Mouse (Mus musculus) kidney, postnatal 10 days (tissue): Measurements from ENCODE around the gene Ifng.
"Not testable (repeated sequence)": the region's sequence is repeated elsewhere in the genome, so short reads cannot be mapped to it uniquely, and the experiment has no call there.

Experiments
- DNase-seq: peaks from one replicate; pipeline ENCODE4 v3.0.0; 2021; ENCODE audit warnings: mixed read lengths

Gene Ifng

GRCm38 (mm10) chr10:118440742-118441240 is at the start of gene Ifng:
Gene Ifng (plus strand): TSS chr10:118441046.
- DNase-seq = no peak

DNA sequence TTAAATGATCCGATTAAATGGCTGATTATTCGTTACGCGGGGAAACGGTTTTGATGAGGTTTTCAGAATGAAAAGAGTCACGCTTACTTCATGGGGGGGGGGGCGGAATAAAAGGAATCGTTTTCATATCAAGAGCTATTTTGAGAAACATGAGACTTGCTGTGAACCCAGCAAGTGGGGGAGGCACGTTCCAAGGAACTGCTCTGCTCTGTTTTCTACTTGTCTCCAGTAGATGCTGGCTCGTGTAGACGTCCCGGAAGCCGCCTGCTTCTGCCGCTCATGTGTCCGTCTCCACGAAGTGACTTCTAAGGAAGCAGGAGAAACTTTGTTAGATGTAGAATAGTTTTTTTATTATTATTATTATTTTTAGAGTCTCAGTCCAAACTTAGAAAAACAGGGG is 40.9 kb upstream of the Ifng start:
- no peak for DNase-seq

GRCm38 (mm10) chr10:118406463-118407221 is 34.2 kb upstream of the Ifng start:
- DNase-seq = no peak

DNA sequence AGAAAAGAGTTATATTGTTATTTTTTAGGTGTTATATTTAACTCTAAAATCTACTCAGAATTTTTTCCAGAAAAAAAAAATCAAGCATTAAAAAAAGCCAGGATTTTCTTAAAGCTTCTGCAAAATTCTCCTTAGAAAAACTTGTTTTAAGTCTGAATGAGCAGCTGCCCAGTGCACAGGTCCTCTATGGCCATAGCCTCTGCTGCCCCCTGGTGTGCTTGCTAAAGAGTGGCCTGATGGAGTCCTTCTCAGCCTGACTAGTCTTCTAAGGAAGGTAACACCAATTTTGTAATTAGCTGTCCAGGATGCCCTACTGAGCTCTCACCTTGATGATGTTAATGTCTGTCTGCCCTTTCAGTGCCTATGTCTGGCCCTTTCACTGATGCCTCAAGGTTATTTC is 29.5 kb upstream of the Ifng start:
- peak; percentile 15 for DNase-seq

DNA sequence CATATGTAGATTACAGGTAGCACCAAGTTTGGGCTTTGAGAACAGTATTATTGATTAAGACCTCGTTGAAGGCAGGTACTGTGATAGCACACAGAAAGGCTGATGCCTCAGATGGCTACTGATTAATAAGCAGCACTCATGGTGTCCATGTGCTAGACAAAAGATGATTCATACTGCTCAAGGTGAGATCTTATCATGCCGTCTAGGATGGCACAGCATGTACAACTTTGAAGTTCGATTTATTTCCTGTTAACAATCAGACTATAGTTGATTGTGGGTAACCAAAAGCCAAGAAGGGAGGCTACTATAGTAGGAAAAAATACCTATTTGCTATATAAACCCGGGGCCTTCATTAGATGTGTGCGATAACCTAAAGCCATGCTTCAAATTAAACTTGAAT is 28.1 kb upstream of the Ifng start:
- no peak for DNase-seq

DNA sequence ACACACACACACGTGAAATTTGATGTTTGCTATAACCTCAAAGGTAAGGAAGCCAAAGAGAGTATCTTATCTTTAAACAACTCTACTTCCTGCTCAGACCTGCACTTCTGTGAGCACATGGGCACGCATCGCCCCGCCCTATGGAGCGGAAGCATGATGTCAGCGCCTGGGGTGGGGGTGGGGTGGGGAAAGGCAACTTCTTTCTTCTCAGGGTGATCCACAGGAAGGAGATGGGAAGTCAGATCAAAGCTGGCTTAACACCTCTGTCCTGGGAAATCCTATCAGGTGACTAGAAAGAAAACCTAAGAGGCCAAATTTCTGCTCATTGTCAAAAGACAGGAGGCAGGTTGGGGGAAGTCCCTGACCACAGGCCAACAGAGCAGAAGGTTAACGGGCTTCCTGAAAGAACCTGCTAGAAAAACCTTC is 21.8 kb upstream of the Ifng start:
- DNase-seq = no peak

GRCm38 (mm10) chr10:118420896-118421295 is 19.9 kb upstream of the Ifng start:
- DNase-seq = no peak

DNA sequence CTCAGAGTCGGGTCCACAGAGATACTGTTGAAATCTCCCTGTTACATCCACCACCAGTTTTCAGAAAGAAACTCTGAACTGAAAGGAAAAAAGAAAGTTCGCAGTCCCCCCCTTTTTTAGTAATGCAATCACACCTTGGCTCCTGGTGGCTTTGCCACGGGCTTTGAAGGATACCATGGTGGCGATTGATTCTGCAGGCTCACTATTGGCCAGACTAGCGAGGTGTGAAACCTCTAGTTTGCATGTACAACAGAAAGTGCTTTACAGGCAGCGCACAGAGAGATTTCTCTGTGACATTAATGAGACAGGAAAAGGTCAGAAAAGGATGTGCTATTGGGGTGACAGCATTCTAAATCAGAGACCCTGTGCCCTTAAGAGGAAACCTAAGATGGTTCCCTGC is 5.3 kb upstream of the Ifng start:
- DNase-seq = no peak

- DNase-seq = peak; percentile 38
Observed at GRCm38 (mm10) chr10:118441898-118442297, 1.1 kb downstream of the Ifng start.

DNA sequence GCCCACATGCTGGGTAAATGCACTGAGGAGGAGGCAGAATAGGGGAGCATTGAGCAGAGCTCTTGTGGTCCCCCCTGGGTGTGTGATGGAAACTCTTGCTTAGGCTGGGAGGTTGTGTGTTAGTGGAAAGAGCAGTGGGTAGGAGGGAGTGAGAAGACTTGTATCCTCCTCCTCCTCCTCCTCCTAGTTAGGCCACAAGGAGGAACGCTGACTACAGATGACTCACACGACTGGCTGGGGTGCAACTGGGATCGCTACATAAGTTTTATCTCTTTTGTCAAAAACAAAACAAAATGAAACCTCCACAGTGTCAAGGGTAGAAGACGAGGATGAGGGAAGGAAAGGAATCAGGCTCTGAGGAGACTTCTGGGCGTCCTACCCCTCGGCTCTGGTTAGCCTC is 2.2 kb downstream of the Ifng start:
- DNase-seq = no peak

DNA sequence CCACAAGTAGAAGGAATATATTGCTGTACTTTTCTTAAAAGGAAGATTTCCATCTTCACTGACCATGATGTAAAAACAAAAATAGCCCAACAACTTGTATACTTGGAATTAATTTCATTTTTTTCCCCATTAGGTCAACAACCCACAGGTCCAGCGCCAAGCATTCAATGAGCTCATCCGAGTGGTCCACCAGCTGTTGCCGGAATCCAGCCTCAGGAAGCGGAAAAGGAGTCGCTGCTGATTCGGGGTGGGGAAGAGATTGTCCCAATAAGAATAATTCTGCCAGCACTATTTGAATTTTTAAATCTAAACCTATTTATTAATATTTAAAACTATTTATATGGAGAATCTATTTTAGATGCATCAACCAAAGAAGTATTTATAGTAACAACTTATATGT is 4.2 kb downstream of the Ifng start:
- no peak for DNase-seq

GRCm38 (mm10) chr10:118445502-118445901 is 4.7 kb downstream of the Ifng start:
- DNase-seq = no peak

- DNase-seq = no peak
Observed at GRCm38 (mm10) chr10:118445978-118446377, 5.1 kb downstream of the Ifng start.

- no peak for DNase-seq
Observed at GRCm38 (mm10) chr10:118451747-118452146, 10.9 kb downstream of the Ifng start.

DNA sequence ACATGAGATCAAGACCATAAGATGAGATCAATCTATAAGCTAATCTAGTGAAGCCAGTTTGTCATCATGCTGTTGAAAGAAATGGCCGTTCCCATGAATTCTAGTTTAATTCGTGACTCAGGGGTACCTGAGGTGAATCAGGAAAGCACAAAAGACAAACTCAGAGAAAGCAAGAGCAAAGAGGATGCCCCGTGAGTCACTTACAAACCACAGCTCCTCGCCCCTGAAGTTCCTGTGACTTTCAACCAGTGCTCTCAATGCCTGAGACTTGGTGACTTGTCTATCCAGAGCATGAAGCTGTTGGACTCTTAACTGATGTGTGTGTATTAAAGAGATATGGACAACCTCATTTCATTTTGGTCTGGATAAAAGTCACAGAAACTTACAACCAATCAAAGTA is 17.9 kb downstream of the Ifng start:
- DNase-seq = no peak

- no peak for DNase-seq
Observed at GRCm38 (mm10) chr10:118461126-118461767, 20.4 kb downstream of the Ifng start.

- DNase-seq = peak; percentile 76
Observed at GRCm38 (mm10) chr10:118466481-118466880, 25.6 kb downstream of the Ifng start.

DNA sequence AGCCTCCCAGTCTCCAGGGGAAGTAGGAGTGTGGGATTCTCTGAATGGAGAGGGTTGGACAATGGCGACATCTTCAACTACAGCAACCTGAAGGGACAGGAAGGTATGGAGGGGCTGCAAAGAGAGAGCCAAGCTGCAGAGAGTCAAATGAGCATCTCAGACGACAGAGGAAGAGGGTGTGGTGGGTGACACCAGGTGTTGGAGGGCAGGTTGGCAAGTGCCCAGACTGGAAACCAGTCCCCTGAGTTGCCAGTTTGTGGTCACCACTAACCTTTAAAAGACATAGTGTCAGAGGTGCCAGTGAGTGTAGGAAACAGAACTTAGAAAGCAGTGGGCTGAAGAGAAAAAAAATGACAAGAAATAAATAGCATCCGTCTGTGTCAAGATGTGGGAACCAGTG is 28.2 kb downstream of the Ifng start:
- no peak for DNase-seq

DNA sequence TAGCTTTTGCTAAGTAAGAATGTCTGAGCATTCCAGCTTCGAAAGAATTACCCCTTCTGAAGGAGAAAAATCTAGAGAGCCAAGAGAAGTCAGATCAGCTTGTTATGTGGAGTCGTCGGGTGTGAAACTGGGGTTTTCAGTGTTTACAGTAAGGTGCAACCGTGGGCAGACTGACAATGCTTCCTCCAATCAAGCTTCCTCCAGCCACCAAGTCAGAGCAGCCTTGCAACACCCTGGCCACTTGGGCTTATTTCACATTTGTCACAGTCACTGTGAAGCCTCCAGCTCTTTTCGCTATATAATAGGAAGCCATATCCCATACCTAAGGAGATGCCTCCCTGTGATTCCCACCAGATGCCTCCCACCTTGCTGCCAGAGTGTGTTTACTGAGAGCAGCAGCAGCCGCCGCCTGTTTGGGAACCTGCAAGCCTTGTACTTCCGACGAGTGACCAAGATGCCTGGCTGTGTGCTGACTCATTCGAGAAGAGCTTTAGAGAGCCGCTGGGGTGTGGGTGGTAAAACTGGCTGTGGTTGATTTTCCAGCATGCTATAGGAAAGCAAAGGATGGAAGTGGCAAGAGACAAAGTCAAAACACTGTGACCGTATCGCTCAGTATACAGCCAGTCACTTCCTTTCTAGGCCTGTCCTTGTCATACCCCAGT is 29.6 kb downstream of the Ifng start:
- no peak for DNase-seq

- not testable (repeated sequence) for DNase-seq
Observed at GRCm38 (mm10) chr10:118472846-118473245, 32.0 kb downstream of the Ifng start.

DNA sequence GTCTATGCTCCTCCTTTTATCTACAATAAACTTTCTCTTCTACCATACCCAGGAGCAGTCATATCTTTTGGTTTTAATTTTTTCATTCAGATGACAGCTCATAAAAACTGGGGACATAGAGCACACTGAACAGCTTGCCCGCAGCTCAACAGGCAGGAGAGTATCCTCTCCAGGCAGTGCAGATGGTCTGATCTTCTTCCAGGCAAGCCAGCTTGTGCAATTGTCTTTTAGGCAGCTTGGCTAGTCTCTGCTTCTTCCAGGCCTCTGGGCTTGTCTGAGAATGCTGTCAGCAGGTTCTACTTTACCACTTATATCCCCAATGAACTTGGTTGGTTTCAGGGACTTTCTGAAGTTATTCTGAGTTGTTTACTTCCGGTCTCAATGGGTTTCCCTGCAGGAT is 35.9 kb downstream of the Ifng start:
- no peak for DNase-seq

DNA sequence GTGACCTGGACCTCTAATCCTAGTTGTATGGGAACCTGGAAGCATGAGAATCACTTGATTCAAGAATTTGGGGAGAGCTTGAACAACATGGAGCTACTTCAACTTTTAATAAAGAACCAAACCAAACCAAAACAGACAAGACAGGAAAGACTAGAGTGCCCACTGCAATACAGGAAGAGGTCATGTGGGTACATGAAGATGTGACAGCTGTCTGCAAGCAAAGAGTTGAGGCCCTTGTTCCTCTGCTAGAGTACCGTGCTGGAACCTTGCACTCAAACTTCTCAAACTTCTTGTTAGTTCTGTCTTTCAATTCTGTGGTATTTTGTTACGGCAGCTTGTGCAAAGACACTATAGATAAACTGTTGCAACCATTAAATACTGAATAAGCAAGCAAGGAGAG is 36.5 kb downstream of the Ifng start:
- no peak for DNase-seq

DNA sequence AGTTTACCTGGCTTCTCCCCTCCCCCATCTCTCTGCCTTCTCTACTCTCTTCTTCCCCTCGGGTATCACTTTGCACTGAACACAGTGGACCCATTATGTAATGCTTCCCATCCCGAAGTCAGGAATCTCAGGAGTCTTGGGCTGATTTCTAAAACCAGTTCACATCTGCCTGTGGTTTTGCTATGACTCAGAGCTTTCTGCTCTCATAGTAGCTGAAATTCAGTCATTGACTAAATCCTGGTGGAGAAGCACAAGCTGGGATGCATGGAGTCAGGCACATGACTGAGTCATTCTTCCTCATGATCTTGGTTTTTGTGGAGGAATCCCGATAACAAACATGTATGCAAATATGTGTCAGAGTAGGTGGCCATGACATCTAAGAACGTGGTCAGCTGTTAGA is 38.4 kb downstream of the Ifng start:
- no peak for DNase-seq

- no peak for DNase-seq
Observed at GRCm38 (mm10) chr10:118480118-118480517, 39.3 kb downstream of the Ifng start.
